ENCODE assay signal across 10 mouse cellular contexts in the genomic region with DNA sequence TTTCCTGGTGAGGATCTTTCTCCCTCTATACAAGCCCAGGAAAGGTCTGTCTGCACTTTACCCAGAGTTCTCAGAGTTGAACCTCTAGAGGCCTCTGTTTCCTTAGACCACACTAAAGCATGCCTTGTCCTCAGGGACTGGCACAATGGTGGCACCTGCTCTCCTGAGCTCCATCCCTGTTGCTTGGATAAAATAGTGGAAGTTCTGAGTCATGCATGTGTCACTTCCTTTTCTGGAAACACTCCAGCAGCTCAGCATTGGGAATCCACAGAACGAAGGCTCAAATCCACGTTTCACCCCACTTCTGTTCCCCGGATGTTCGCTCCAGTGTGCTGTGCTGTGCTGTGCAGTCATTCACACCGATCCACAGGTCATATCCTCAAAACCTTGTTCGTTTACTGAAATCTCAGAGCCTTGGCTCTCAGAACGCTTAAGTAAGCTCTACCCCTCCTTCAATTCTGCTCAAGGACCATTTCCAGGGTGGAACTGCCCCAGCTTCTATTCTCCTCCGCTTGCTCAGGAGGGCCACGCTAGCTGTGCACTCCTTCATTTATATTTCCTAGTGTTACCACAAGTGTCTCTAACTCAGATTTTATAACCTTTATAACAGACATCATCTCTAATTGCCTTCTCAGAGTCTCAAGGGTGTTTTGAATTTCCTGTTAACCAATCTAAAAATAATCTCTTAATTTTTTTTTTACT.
DNase-seq lines count a peak whose midpoint lies in the region; ATAC-seq lines count a peak whose summit lies in the region.
"Had no signal": no experiment of that assay in that cellular context is flagged by ENCODE, and none has a peak within 500 bp of the region (broad histone marks: within the 10 kb centered on the region; RNA-seq: fewer than 3 reads in every experiment).

No protein-coding gene starts in this region.

- intact Hi-C loops in heart, postnatal 36 days (cut with DNase I) = no loop called here

- no peak overlapping the region for H3K4me2 ChIP-seq in neural tube, embryonic 14.5 days (ENCODE audit: low read depth, low read length)
- no peak overlapping the region for H3K4me2 ChIP-seq in limb, embryonic 12.5 days
- H3K4me2 ChIP-seq: forebrain, embryonic 12.5 days had no signal

- H3K36me3 ChIP-seq in neural tube, embryonic 14.5 days (ENCODE audit: control insufficient read depth, insufficient read depth, low read length) = no peaks in the 10 kb centered on the region
- no peaks in the 10 kb centered on the region for H3K36me3 ChIP-seq in limb, embryonic 12.5 days
- H3K36me3 ChIP-seq: forebrain, embryonic 12.5 days; G1E had no signal

- H3K4me1 ChIP-seq in neural tube, embryonic 14.5 days (ENCODE audit: control insufficient read depth, insufficient read depth, low read length) = no peaks in the 10 kb centered on the region
- H3K4me1 ChIP-seq in limb, embryonic 12.5 days (replicated peaks) = peaks cover 18% of the 10 kb centered on the region; the same call in 1 of the 2 replicates
- H3K4me1 ChIP-seq: forebrain, embryonic 12.5 days had no signal

- H3K4me3 ChIP-seq in neural tube, embryonic 14.5 days (ENCODE audit: low read depth, low read length) = no peak overlapping the region
- H3K4me3 ChIP-seq in limb, embryonic 12.5 days (replicated peaks) = no peak overlapping the region
- H3K4me3 ChIP-seq: forebrain, embryonic 12.5 days had no signal

- no peak overlapping the region for H3K27ac ChIP-seq in neural tube, embryonic 14.5 days (ENCODE audit: low read depth, low read length)
- H3K27ac ChIP-seq in limb, embryonic 12.5 days = peak overlapping the region; percentile 83
- H3K27ac ChIP-seq: forebrain, embryonic 12.5 days had no signal

- no peak overlapping the region for H3K9ac ChIP-seq in neural tube, embryonic 14.5 days (replicated peaks; ENCODE audit: low read depth, low read length)
- no peak overlapping the region for H3K9ac ChIP-seq in limb, embryonic 12.5 days (replicated peaks)
- H3K9ac ChIP-seq: forebrain, embryonic 12.5 days had no signal

- DNase-seq in neural tube, embryonic 10.5 days (ENCODE audit: extremely low spot score, low spot score) = no peak
- DNase-seq in heart, postnatal 36 days = peak; percentile 25 to 31
- no peak for DNase-seq in cerebellum, postnatal 25 days
- no peak for DNase-seq in layer of hippocampus, postnatal 25 days (ENCODE audit: extremely low spot score in 1 of 2, low spot score in 1 of 2)
- no peak for DNase-seq in ovary, adult 18-20 months (ENCODE audit: low spot score)
- DNase-seq: layer of hippocampus, postnatal 36 days had no signal

- WGBS in neural tube, embryonic 14.5 days = 77% methylated on average over 9 of the region's 9 CpGs
- WGBS in limb, embryonic 12.5 days = 61% methylated on average over 9 of the region's 9 CpGs

- no peaks in the 10 kb centered on the region for H3K27me3 ChIP-seq in neural tube, embryonic 14.5 days (ENCODE audit: control insufficient read depth, insufficient read depth, low read length)
- no peaks in the 10 kb centered on the region for H3K27me3 ChIP-seq in limb, embryonic 12.5 days
- H3K27me3 ChIP-seq: forebrain, embryonic 12.5 days had no signal

- peak; percentile 26; the same call in 1 of the 2 replicates for ATAC-seq in neural tube, embryonic 14.5 days (ENCODE audit: low read depth)
- ATAC-seq in limb, embryonic 12.5 days (ENCODE audit: insufficient number of reproducible peaks, insufficient read depth, low FRiP score, low TSS enrichment, low read depth) = peak; percentile 54; the same call in 1 of the 2 replicates

- H3K9me3 ChIP-seq in neural tube, embryonic 14.5 days (ENCODE audit: control insufficient read depth, low read length) = no peaks in the 10 kb centered on the region
- no peaks in the 10 kb centered on the region for H3K9me3 ChIP-seq in limb, embryonic 12.5 days
- H3K9me3 ChIP-seq: forebrain, embryonic 12.5 days; G1E had no signal

Comparison
In these comparisons a context has a peak if more than half of its experiments do, and no peak if none do; other contexts are left out.
1. DNase-seq: peak in heart, postnatal 36 days (2 of 2); none in neural tube, embryonic 10.5 days (single experiment), cerebellum, postnatal 25 days (0 of 2), layer of hippocampus, postnatal 25 days (0 of 2) and ovary, adult 18-20 months (single experiment).